Mouse (Mus musculus) common myeloid progenitor, adult 5-6 weeks (primary cell): ENCODE data around the gene Stx16. TPM values are rescaled to one million over a fixed set of nuclear protein-coding genes. Genes with fewer than 3 reads are reported as not detected.

Experiments used
- ATAC-seq: replicated peaks from 2 replicates; pipeline ENCODE4 v1.8.0; 2016; ENCODE audit warnings: low read depth, mild to moderate bottlenecking, moderate TSS enrichment, inconsistent platforms; ENCODE audit not compliant: poor library complexity, severe bottlenecking
- total RNA-seq: library from RNA; stranded (forward); fragments of 200-1000, 187-1606 nt; gene quantifications from 2 replicates; pipeline ENCODE4 v1.2.3, GENCODE M21; 2017

Gene Stx16
- total RNA-seq: 25.5 and 35.0 TPM in 2 replicates

- ATAC-seq: peak; percentile 87
Measured at GRCm38 (mm10) chr2:174075673-174076432, at the start of gene Stx16. TSS of gene Stx16 (plus strand) at chr2:174076308.

- no peak for ATAC-seq
Measured at GRCm38 (mm10) chr2:174026406-174026805, 49.7 kb upstream of the Stx16 start.

DNA sequence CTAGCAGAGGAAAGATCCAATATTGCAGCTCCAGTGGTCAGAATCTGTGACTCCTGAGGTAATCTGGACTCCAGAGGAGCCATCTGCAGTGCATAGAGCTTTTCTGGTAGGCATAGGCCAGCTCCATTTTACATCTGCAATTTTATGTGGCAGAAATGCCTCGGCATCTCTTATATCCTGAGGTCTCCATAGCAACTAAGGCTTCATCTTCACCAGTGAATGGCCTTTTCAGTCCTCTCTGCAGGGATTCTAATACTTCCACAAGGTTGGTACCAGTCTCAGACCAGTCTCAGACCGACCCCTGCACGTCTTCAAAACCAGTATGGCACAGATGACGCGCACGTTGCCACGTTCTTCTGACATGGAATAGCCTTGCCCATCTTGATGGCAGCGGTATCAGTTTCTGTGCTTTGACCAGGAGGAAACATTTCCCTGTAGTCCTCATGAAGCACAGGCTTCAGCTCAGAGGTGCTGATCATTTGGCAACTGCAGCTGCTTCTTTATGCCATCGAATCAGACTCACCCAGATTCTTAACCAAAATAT, 42.8 kb upstream of the Stx16 start:
- ATAC-seq: no peak

- no peak for ATAC-seq
Measured at GRCm38 (mm10) chr2:174047656-174048055, 28.5 kb upstream of the Stx16 start.

DNA sequence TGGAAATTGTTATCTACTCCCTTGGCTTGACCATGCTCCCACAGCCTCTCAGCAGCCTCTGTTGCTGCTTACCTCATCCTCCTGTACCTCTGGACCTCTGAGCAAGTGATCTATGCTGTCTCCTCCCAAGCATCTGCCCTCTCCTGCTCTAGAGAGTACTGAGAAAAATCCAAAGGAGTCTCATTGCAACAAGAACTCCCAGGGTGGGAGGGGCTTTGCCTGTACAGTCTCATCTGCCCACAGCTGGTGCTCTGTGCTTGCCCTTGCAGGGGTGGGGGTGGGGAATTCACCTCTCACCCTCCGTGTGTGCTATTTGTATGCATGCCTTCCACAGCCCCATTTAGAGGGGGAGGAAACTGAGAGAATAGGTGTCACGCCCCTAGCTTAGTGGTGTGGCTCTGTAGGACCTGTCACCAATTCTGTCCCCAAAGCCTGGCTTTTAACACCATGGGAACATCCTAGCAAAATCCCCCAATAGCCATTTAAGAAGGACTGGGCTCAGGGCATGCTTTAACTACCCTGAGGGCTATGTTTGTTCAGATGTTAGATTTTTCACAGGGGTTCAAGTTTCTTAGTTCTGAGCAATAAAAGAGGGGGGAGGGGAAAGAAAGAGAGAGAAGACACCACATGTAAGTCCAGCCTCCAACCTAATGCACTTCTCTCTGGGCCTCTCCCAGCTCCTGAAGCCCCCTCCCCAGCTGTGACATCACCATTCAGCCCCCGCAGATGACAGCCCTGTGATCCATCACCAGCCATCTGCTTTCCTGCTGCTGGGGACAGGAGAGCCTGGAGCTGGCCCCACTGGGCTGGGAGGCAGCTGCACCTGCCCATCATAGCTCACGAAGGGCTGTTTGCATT, 26.4 kb upstream of the Stx16 start:
- no peak for ATAC-seq

DNA sequence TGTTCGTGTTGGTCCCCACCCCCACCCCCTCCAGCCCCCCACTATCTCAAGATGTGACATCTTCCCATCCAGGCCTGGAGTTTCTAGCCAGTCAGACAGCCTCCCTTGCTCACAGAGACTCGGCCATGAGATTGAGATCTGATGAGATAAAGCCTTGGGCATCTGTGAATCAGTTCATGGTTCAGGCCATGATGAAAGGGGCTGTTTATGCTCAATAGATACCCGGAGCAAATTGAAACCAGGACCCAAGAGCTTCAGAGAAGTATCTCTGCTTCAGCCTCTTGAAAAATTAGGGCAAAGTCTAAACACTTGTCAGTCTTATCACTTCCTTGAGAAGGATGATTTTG, 25.8 kb upstream of the Stx16 start:
- no peak for ATAC-seq

GRCm38 (mm10) chr2:174051081-174051481, 25.0 kb upstream of the Stx16 start:
- ATAC-seq: no peak

DNA sequence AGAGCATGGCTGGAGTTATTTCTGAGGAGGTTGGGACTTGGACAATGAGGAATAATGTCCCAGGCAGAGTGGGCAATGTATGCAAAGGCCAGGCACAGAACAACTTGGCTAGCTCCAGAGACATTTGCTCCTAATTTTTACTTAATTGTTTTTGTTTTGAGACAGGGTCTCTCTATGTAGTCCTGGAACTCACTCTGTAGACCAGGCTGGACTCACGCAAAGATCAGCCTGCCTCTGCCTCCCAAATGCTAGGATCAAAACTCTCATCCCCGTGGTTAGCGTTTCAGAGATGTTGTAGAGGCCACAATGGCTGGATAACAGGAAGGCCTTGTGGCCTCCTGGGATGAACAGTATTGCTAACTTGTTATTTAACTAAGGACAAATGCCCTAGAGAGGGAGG, 21.6 kb upstream of the Stx16 start:
- no peak for ATAC-seq

DNA sequence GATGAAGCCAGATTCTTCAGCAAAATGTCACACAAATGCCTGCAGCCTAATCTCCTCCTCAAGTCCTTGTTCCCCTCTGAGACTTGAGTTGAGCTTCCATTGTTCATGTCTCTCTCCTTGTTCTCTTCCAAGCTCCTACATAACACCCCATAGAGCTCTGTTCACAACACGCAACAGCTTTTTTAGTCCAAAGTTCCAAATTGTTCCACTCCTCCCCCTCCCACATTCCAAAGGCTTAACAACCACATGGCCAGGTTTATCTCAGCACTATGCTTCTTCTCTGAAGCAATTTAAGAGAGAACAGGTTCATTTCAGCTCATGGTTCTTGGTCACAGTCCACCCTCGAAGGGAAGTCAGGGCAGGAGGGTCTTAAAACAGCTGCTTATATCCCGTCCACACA, 18.4 kb upstream of the Stx16 start:
- no peak for ATAC-seq

- ATAC-seq: no peak
Measured at GRCm38 (mm10) chr2:174058316-174058939, 17.7 kb upstream of the Stx16 start.

- ATAC-seq: no peak
Measured at GRCm38 (mm10) chr2:174059591-174060385, 16.3 kb upstream of the Stx16 start.

DNA sequence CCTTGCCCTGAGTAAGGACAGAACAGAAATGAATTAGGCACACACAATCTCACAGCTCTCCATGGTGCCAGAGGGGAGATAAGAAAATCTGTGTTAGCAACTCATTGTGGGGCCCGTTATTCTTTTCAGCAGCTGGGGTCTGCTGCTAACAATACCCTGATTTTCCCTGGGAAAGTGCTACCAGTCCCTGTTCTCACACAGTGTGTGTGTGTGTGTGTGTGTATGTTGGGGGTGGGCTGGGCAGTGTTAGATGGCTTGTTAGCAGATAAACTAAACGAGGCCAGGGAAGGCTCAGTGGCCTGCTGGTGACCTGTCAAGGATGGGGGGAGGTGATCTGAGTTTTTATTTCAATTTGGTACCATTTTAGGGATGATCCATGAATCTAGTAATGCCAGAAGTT, 14.9 kb upstream of the Stx16 start:
- ATAC-seq: no peak

DNA sequence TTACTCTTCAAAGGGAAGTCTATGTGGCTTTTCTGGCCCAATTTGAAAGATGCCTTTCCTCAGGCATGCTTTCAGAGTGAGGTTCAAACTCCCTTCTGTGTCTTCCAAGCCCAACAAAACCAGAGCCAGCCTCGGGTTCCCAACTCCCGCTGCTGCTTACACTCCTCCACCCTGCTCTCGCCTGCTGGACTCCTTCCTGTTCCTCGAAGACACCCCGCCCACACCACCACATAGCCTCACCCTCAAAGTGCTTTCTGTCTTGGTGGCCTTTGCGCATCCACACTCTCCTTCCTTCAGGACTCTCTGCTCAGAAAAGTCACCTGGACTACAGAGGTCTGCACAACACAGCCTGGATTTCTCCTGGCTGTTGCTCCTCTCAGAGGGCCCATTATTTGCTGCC, 13.0 kb upstream of the Stx16 start:
- no peak for ATAC-seq

DNA sequence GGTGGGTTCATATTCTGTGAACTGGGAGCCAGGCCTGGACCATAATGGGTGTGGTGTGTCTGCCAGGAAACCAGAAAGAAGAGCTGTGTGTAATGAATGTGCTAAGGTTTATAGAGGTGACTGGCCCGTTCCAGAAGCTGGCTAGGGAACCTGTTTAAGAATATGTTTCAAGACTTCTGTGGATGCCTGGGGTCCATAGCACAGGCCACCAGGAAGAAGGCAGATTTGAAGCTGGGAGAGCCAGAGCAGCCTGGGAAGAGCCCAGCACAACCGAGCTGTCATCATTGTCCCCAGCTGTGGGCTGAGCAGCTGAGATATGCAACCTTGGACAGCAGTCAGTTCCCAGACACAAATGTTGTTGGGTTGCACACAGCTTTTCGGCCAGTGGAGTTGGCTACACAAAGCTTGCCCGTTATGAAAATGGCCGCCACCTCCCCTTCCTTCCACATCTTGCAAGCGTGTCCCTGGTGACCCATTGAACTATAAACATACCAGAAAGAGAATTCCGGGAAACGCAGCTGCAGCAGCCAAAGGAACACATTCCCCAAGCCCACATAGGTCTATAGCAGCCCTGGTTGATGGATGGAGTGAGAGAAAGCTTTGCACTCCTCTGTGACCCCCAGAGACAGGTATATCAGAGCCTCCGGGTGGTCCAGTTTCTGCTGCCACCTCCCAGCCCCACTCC, 12.4 kb upstream of the Stx16 start:
- no peak for ATAC-seq

DNA sequence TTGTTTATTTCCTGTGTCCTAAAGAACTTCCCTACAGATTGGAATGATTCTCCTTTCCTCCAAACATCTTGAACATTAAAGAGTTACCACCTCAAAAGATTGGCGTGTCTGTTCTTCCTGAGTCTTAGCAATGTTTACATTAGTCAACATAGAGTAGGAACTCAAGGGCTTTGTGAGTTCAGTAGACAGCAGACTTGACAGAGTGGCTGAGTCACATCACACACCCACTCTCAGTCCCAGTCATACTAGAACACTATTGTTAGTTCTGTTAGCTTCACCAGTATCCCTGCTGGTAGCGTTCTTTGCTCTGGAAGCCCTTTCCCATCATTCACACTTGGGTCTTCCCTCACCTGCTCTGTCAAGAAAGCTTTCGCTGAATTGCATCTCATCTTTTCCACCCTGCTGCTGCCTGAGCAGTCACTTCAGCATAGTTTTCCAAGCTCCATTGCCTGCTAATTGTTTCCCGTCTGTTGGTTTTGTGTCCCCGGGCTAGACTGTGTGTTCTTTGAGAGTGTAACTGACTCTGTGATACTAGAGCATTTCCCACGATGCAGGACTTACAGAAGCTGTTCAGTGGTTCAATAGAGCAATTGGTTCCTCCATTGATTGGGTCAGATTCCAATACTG, 8.2 kb upstream of the Stx16 start:
- ATAC-seq: no peak

GRCm38 (mm10) chr2:174069532-174070049, 6.5 kb upstream of the Stx16 start:
- ATAC-seq: peak; percentile 75

DNA sequence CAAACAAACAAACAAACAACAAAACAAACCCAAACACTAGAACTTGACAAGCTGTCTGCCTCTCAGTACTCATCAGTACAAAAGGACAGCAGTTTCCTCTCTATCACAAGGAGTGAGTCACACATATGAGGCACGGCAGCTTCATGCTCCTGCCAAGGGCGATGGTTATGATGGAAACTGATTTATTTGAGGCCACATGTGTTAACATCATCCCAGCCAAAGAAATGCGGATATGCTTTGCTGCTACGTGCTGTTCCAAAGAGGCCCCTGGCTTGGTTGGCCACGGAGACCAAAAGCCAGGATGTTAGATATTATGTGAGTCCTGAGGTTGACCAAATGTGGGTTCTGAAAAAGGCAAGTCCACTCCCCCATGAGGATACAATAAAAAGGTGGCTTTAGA, 4.7 kb upstream of the Stx16 start:
- no peak for ATAC-seq

DNA sequence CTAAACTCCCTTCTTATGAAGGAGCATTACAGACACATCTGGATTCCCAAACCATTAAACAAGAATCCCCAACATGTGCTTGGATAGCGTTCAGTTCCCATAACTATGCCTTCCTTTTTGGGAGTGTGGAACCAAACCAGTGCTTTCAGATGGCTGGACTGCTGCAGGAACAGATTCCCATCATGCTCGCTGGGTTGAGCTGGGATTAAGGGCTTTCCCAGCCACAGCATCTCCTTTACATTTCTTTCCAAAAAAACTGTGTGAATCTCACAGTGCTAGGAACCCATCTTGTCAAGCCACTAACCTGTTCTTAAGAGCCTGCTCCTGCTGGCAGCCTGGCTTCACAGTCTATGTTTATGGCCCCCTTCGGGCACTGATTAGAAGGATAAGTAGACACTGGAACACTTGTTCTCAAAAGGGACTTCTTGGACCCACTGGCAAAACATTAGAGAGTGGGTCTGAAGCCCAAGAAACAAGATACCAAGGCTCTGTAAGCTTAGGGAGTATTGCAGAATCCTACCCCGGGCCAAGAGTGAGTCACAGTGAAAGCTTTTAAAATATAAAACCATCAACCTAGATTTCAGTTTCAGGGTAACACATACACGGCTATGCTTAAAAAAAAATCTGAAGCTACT, 2.8 kb upstream of the Stx16 start:
- no peak for ATAC-seq
